Mouse (Mus musculus) hindbrain, postnatal 0 days (tissue): ENCODE data around the gene Tesmin. TPM values are rescaled to one million over a fixed set of nuclear protein-coding genes. Genes with fewer than 3 reads are reported as not detected.

Experiments used
- ATAC-seq: fragments of 200-750 bp; cut with Nextera tagmentation; 2 replicates; pipeline ENCODE4 v1.8.0; 2017; ENCODE audit warnings: mild to moderate bottlenecking, moderate TSS enrichment, moderate library complexity
- DNase-seq: peaks from one replicate; pipeline ENCODE4 v3.0.0-alpha.2; 2015; ENCODE audit warnings: low spot score
- H3K27ac ChIP-seq: fragments of 300-500 bp; sonication (generic); 2 replicates; pipeline ENCODE4 v1.5.1; 2014; ENCODE audit warnings: mild to moderate bottlenecking
- H3K27me3 ChIP-seq: fragments of 300-500 bp; sonication (generic); 2 replicates; pipeline ENCODE4 v1.6.1; 2014; ENCODE audit warnings: low read length, mixed read lengths; ENCODE audit not compliant: insufficient read depth
- H3K36me3 ChIP-seq: fragments of 300-500 bp; sonication (generic); 2 replicates; pipeline ENCODE4 v1.6.1; 2014; ENCODE audit warnings: low read length, mixed read lengths; ENCODE audit not compliant: insufficient read depth
- H3K4me1 ChIP-seq: fragments of 300-500 bp; sonication (generic); 2 replicates; pipeline ENCODE4 v1.6.1; 2014; ENCODE audit warnings: antibody characterized with exemption, low read length, mixed read lengths; ENCODE audit not compliant: insufficient read depth
- H3K4me2 ChIP-seq: fragments of 300-500 bp; sonication (generic); 2 replicates; pipeline ENCODE4 v1.6.1; 2014; ENCODE audit warnings: low read depth, mild to moderate bottlenecking, low read length, moderate library complexity, mixed read lengths
- H3K4me3 ChIP-seq: fragments of 300-500 bp; sonication (generic); 2 replicates; pipeline ENCODE4 v1.5.1; 2014; ENCODE audit warnings: low read length
- H3K9ac ChIP-seq: fragments of 300-500 bp; sonication (generic); replicated peaks from 2 replicates; pipeline ENCODE4 v1.6.1; 2014; ENCODE audit warnings: mild to moderate bottlenecking, low read length, moderate library complexity, mixed read lengths
- H3K9me3 ChIP-seq: fragments of 300-500 bp; sonication (generic); 2 replicates; pipeline ENCODE4 v1.6.1; 2016; ENCODE audit warnings: low read length, mixed read lengths
- CTCF ChIP-seq: IDR thresholded peaks from 2 replicates; pipeline ENCODE4 v1.5.1; 2016; ENCODE audit warnings: antibody characterized with exemption, control low read depth, low read depth
- WGBS: fragments of 180-500 bp; shearing (Covaris S2); extraction: QIAGEN DNeasy Blood & Tissue Kit; methylation state at CpG from one replicate; pipeline ENCODE4 v1.1.7; 2014; 5-methylcytosine and 5-hydroxymethylcytosine counted together
- polyA plus RNA-seq: library from polyadenylated mRNA; unstranded; fragments of >200 nt; fragmentation: Nextera tagmentation; extraction: Ambion mirVana; gene quantifications from 2 replicates; pipeline ENCODE4 v1.2.1, GENCODE M21; 2015
- total RNA-seq: library from RNA; depleted of rRNA; stranded (reverse); fragments of >200 nt; gene quantifications from 2 replicates; pipeline ENCODE4 v1.2.3, GENCODE M21; 2014

Gene Tesmin
- total and polyA plus RNA-seq, 2 experiments from 2014 or later: 1.1 to 1.3 TPM

GRCm38 (mm10) chr19:3353415-3354111 lies 35.1 kb upstream of the Tesmin start:
- peak; percentile 51; the same call in 1 of the 2 replicates for ATAC-seq
- 48% methylated on average over 7 of the region's 7 CpGs for WGBS
- H3K9ac ChIP-seq: no peak overlapping the region
- H3K27me3 ChIP-seq: no peaks in the 10 kb centered on the region
- no peaks in the 10 kb centered on the region for H3K36me3 ChIP-seq
- peak overlapping the region; percentile 45; the same call in 1 of the 2 replicates for H3K27ac ChIP-seq
- H3K4me3 ChIP-seq: no peak overlapping the region
- no peaks in the 10 kb centered on the region for H3K4me1 ChIP-seq
- no peak for TF ChIP-seq CTCF
- DNase-seq: peak; percentile 60
- no peaks in the 10 kb centered on the region for H3K9me3 ChIP-seq
- H3K4me2 ChIP-seq: no peak overlapping the region

- Histone ChIP-seq H3K4me2 (no peak overlapping the region), H3K27me3 (no peaks in the 10 kb centered on the region), H3K9ac (no peak overlapping the region), H3K9me3 (no peaks in the 10 kb centered on the region), H3K27ac (no peak overlapping the region), H3K4me3 (no peak overlapping the region), H3K4me1 (no peaks in the 10 kb centered on the region), H3K36me3 (no peaks in the 10 kb centered on the region)
- TF ChIP-seq CTCF: peak; percentile 38
- WGBS: 72% methylated on average over 5 of the region's 5 CpGs
- DNase-seq (no peak), ATAC-seq (no peak)
Observed at GRCm38 (mm10) chr19:3355096-3355495, 33.6 kb upstream of the Tesmin start.

- Histone ChIP-seq H3K4me2 (no peak overlapping the region), H3K9ac (no peak overlapping the region), H3K9me3 (no peaks in the 10 kb centered on the region), H3K4me1 (no peaks in the 10 kb centered on the region), H3K36me3 (no peaks in the 10 kb centered on the region; the same call in 1 of the 2 replicates), H3K27ac (no peak overlapping the region), H3K4me3 (no peak overlapping the region), H3K27me3 (no peaks in the 10 kb centered on the region)
- no peak for DNase-seq
- WGBS: 73% methylated on average over 5 of the region's 5 CpGs
- no peak for TF ChIP-seq CTCF
- ATAC-seq: no peak
Observed at GRCm38 (mm10) chr19:3356516-3356915, 32.1 kb upstream of the Tesmin start.

GRCm38 (mm10) chr19:3357620-3358019 lies 31.0 kb upstream of the Tesmin start:
- no peak overlapping the region for H3K9ac ChIP-seq
- H3K36me3 ChIP-seq: no peaks in the 10 kb centered on the region; the same call in 1 of the 2 replicates
- WGBS: 78% methylated on average over 4 of the region's 4 CpGs

GRCm38 (mm10) chr19:3359841-3360588 lies 28.6 kb upstream of the Tesmin start:
- Histone ChIP-seq H3K27ac (no peak overlapping the region), H3K4me3 (no peak overlapping the region), H3K4me1 (no peaks in the 10 kb centered on the region), H3K9me3 (no peaks in the 10 kb centered on the region), H3K27me3 (no peaks in the 10 kb centered on the region), H3K36me3 (peaks cover 4% of the 10 kb centered on the region; the same call in 1 of the 2 replicates), H3K4me2 (no peak overlapping the region), H3K9ac (no peak overlapping the region)
- TF ChIP-seq CTCF: no peak
- 91% methylated on average over 13 of the region's 13 CpGs for WGBS
- no peak for DNase-seq
- ATAC-seq: no peak

More at GRCm38 (mm10) chr19:3357620-3358019, 31.0 kb upstream of the Tesmin start:
- ATAC-seq (no peak), DNase-seq (no peak)
- no peaks in the 10 kb centered on the region for H3K9me3 ChIP-seq
- TF ChIP-seq CTCF: peak; percentile 50
- H3K27ac ChIP-seq: no peak overlapping the region
- H3K4me2 ChIP-seq: no peak overlapping the region
- no peak overlapping the region for H3K4me3 ChIP-seq
- H3K27me3 ChIP-seq: no peaks in the 10 kb centered on the region
- no peaks in the 10 kb centered on the region for H3K4me1 ChIP-seq

- Histone ChIP-seq H3K4me1 (no peaks in the 10 kb centered on the region), H3K36me3 (peaks cover 4% of the 10 kb centered on the region; the same call in 1 of the 2 replicates), H3K27me3 (no peaks in the 10 kb centered on the region), H3K27ac (no peak overlapping the region), H3K4me2 (no peak overlapping the region), H3K9me3 (no peaks in the 10 kb centered on the region), H3K4me3 (no peak overlapping the region), H3K9ac (no peak overlapping the region)
- ATAC-seq (no peak), DNase-seq (no peak)
- WGBS: 86% methylated on average over 4 of the region's 4 CpGs
- no peak for TF ChIP-seq CTCF
Observed at GRCm38 (mm10) chr19:3363510-3363909, 25.1 kb upstream of the Tesmin start.
